Mouse (Mus musculus) bone marrow, adult 2 months (tissue): ENCODE data around the gene Rtn4rl2.

Experiments used
- CTCF ChIP-seq: fragments of 200-500 bp; IDR thresholded peaks from 2 replicates; pipeline ENCODE4 v1.5.1; 2011; ENCODE audit warnings: low read length, control low read depth; ENCODE audit not compliant: control insufficient read depth, insufficient read depth
- POLR2A ChIP-seq: fragments of 200-500 bp; IDR thresholded peaks from 2 replicates; pipeline ENCODE4 v1.6.1; 2011; ENCODE audit warnings: low read depth, mild to moderate bottlenecking, control low read depth, low read length, borderline replicate concordance; ENCODE audit not compliant: control insufficient read depth

- no peak for TF ChIP-seq CTCF
- no peak for TF ChIP-seq POLR2A
Measured at GRCm38 (mm10) chr2:84823237-84823636, 63.3 kb downstream of the Rtn4rl2 start.
